Mouse (Mus musculus) frontal cortex, adult (tissue): Measurements from ENCODE around the gene Fbxl2.
"Not testable (repeated sequence)": the region's sequence is repeated elsewhere in the genome, so short reads cannot be mapped to it uniquely, and the experiment has no call there.

ENCODE experiments used
- ATAC-seq: cut with Nextera tagmentation; 2 replicates; pipeline ENCODE4 v1.9.2; 2017; ENCODE audit warnings: mild to moderate bottlenecking, moderate library complexity, mixed read lengths; ENCODE audit not compliant: low TSS enrichment

Gene Fbxl2

GRCm38 (mm10) chr9:114046028-114046427 lies at the start of gene Fbxl2:
TSS of gene Fbxl2 (minus strand) at chr9:114046191.
- no peak for ATAC-seq

- no peak for ATAC-seq
These were observed 48.9 kb upstream of the Fbxl2 start for GRCm38 (mm10) chr9:114094854-114095253.

DNA sequence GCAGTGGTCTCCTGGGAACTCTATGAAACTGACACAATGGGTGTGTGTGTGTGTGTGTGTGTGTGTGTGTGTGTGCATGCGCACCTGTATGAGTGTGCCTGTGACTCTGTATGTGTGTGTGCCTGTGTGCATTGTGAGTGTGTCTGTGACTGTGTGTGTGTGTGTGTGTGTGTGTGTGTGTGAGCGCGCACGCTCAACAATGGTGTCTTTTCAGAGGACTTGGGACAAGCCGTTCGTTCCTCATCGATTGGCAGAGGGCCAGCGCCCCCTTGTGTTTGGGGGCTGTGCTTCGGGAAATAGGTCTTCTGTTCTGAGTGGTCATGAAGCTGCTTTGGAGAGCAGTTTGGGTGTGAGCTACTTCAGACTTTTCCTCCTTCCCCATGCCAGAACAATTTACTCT lies 46.2 kb upstream of the Fbxl2 start:
- not testable (repeated sequence) for ATAC-seq

DNA sequence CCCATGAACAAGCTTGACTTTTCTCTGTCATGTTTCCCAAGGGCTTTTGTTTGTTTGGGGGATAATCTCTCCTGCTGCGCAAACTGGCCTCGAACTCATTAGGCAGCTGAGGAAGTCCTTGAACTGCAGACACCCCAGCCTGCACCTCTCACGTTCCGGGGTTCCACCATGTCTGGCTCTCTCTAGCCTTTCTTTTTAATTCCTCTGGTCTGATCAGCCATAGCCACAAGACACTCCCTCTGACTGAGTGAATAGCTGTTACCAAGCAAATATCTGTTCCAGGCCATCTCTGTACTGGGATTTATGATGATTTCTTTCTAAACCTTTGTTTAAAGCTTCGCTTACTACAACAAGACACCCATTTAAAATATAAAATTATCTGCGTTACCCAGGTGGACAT lies 42.9 kb upstream of the Fbxl2 start:
- not testable (repeated sequence) for ATAC-seq

GRCm38 (mm10) chr9:114087106-114087815 lies 41.3 kb upstream of the Fbxl2 start:
- no peak for ATAC-seq

DNA sequence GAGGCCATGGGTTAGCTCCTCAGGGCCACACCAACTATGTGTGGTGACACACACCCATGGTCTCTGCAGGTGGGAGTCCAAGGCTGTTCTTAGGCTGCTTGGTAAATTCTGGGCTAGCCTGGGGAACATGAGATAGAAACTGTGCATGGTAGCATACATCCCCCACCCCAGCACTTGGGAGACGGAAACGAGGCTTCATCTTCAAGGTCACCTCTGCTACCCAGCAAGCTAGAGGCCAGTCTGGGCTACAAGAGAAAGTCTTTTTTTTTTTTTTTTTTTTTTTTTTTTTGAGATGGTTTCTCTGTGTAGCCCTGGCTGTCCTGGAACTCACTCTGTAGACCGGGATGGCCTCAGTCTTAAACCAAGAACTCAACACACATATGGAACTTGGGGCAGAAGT lies 40.4 kb upstream of the Fbxl2 start:
- no peak for ATAC-seq

GRCm38 (mm10) chr9:114073681-114074080 lies 27.7 kb upstream of the Fbxl2 start:
- peak; percentile 84 for ATAC-seq

DNA sequence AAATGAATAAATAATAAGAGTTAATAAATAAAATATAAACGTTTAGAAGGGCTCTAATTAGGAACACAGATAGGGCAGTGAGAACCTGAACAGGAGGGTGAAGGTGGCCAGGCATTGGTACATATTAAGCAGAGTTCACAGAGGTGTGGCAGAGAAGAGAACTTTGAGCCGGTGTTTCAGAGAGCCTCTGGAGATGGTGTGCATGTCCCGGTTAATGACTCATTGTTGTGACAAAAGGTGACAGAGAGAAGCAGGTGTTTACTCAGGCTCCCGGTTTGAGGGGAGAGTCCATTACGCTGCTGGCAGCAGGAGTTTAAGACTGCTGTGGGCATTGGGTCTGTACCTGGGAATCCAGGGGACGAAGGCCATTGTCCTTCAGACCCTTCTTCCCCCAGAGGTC lies 23.4 kb upstream of the Fbxl2 start:
- no peak for ATAC-seq

DNA sequence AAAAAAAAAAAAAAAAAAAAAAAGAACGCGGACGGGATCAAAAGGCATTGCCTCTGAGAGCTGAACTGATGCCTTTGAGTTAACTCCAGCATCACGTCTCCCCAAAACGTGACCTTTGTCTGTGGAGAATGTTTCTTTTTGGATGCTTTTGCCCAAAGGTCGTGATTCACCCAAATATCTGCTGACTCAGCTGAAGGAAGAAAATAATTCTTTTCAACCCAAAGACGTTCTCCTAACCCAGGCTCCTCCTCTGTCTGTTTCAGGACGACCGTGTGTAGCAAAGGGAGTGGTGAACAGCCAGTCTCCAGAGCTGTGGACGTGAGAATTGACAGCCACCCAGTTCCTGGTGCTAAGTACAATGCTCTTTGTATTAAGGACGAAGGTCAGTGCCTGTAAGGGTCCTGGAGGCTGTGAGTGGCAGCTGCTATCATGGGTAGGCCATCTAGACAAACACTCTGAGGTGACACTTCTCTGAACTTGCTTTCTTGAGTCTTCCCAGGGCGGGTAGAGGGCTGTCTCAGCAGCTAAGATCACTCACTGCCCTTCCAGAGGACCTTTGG lies 22.6 kb upstream of the Fbxl2 start:
- ATAC-seq = no peak

DNA sequence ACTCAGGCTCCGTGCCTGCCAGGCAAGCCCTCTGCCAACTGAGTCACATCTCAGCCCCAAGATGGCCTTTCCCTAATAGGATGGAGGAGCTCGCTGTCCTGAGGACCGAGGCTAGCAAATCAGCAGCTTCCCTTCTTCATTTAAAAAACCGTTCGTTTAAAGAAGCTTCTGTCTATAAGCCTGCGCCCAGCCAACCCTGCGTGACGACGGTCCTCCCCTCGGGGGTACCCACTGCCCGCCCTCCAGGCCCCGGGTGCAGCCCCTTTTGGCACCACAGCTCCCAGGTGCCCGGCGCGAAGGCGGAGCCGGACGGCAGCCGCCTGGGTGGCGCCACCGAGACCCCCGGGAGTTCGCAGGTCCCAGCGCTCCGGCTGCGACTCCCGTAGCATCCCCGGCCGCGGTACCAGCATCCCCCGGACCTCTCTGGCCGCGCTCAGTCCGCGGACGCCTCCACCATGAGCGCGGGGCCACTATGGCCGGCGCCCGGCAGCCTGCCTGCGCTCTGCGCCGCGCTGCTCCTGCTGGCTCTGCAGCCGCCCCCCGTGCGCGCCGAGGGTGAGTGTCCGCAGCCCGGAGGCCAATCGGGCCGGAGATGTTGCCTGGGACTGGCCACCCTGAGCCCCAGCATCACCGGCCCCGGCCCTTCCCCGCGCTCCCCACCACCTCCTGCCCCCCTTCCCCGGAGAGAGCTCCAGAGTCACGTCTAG lies 11.3 kb upstream of the Fbxl2 start, which contains the start of gene Susd5:
Gene Susd5 (plus strand): TSS at position 51 of the 707 bp plus-strand sequence.
- ATAC-seq = no peak

- ATAC-seq = no peak
These were observed 6.9 kb upstream of the Fbxl2 start for GRCm38 (mm10) chr9:114052866-114053265.

DNA sequence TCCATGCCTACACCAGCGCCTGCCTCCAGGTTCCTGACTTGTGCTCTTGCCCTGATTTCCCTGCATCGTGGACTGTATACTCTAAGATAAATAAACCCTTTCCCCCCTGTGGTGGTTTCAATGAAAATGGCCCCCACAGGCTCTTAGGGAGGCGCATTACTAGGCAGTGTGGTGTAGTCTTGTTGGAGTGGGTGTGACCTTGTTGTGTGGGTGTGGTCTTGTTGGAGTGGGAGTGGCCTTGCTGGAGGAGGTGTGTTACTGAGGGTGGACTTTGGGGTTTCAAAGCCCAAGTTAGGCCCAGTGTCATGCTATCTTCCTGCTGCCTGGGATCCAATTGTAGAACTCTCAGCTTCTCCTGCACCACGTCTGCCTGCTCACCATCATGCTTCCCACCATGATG lies 6.0 kb upstream of the Fbxl2 start:
- ATAC-seq = no peak

DNA sequence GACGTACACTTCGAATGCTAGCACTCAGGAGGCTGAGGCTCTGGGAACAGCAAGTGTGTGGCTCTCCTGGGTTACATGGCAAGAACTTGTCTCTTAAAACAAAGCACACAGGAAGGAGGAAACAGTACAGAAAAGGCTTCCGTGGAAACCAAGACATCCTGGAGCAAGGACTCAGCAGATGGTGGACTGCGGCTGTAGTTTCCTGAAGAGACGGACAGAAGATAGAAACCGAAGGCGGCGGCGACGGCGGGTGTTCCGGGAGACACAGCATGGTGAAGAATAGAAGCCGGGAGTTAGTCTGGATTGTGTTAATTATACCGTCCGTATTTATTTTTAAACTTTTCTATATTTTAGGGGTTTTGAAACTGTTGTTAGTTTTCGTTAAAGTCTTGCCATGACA lies 4.8 kb upstream of the Fbxl2 start:
- ATAC-seq = peak; percentile 76; the same call in 1 of the 2 replicates

GRCm38 (mm10) chr9:114050106-114050505 lies 4.1 kb upstream of the Fbxl2 start:
- ATAC-seq = no peak

GRCm38 (mm10) chr9:114046676-114047075 lies 685 bp upstream of the Fbxl2 start:
- ATAC-seq = no peak

- no peak for ATAC-seq
These were observed 1.5 kb downstream of the Fbxl2 start for GRCm38 (mm10) chr9:114044446-114044845.

DNA sequence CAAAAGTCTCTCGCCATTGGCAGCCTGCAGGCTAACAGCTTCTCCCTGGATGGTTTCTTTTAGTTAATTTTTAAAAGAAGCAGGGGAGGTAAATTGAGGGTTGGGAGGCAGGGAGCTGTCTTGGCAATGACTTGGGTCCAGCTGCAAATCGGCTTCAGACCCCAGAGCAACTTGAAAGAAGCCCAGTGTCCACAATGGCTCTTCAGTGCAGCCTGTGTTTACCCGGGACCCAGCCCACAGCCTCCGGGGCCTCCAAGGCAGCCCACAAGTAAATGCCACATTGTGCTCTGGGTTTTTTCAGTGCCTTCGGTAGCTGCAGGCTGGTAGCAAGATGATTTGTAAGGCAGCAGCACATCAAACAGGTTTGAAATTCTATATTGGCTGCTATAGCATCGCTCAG lies 3.5 kb downstream of the Fbxl2 start:
- no peak for ATAC-seq

GRCm38 (mm10) chr9:114040945-114041344 lies 5.0 kb downstream of the Fbxl2 start:
- ATAC-seq = no peak

DNA sequence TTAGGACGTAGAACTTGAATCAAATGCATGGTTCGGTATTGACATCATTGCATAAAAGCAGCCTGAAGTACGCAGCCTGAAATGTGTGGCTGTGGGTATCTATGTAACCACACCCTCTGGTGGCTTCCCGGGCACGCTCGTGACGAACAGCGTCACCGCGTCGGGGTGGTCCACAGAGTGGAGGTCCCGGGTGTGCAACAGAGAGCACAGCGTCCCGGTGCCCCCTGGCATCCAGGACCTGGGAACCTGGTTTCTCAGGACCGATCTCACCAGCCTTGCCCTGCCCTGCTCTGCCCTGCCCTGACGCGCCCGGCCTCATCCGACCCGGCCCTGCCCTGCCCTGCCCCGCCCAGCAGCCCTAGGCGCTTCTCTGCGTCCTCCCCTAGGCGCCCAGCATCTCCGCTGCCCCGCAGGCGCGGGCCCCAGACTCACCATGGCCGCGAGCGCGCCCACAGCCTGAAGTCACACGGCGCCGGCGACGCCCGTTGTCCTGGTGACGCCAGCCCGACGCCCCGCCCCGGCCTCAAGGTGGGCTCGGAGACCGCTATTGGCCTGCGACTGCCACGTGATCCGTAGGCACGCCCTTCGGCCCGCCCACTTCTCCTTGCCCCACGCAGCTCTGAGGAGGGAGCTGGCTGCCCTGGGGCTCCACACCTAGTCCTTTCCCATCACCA lies 19.6 kb downstream of the Fbxl2 start:
- peak; percentile 92 for ATAC-seq

DNA sequence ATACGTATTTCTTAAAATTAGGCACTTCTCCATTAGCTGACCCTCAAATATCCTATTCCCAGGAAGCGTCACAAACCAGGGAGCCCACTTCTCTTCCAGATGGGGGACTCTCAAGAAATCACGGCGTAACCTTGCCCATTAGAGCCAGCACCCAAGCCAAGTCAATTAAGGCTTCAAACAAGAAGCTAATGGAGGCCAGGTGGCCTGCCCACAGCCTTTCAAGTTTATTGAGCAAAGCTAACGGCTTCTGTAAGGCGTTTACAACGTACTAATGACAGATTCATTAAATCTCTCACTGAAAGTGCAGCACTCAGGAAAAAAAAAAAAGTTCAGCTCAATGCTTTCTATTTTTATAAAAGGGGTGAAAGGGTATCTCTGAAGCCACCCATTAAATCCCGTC lies 20.1 kb downstream of the Fbxl2 start:
- no peak for ATAC-seq

DNA sequence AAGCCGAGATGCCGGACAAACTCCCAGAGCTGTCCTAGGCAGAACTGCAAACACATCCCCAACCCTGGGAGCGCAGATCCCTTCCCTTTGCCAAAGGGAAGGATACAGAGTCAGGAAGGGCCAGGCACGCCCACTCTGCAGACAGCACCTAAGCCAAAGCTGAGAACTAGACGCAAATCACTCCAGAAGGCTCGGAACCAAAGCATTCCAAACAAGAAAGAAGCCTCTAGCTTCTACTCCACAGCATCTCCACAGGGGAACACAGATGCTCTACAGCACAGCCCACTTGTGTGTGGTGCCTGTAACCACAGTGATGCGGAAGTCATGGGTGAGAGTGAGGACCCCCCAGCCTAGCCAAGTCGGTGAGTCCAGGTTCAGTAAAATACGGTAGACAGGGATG lies 20.8 kb downstream of the Fbxl2 start:
- ATAC-seq = peak; percentile 56; the same call in 1 of the 2 replicates

GRCm38 (mm10) chr9:114022141-114022540 lies 23.9 kb downstream of the Fbxl2 start:
- ATAC-seq = no peak
